Mouse (Mus musculus): ENCODE measurements around the gene Nppa. TPM values are rescaled to one million over a fixed set of nuclear protein-coding genes. Genes with fewer than 3 reads are reported as not detected.
A peak's percentile ranks its signal among the peaks of the same experiment; 100 is the strongest.
"Not testable (repeated sequence)": the region's sequence is repeated elsewhere in the genome, so short reads cannot be mapped to it uniquely, and the experiment has no call there.

Gene Nppa
- total RNA-seq, 2 experiments from 2014 or later = not detected

DNA sequence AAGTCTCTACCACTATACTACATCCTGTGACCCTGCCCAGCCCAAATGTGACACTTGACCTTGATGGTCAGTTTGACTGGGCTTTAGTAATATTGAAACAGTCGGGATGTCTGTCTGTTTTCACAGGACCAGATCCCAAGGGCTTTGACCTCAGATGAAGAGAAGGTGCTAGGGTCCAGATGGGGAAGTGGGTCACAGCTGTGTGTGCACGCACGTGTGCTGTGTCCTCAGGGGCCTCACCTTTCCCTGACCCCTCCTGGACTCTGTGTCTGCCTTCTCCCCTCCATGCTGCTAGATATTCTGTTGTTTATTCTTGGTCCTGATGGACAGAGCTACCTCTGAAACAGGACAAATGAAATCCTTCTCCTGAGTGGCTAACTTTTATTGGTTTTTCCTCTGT is 10.8 kb downstream of the Nppa start:
- DNase-seq (ENCODE audit: low spot score in 2 of 2) = no peak

DNA sequence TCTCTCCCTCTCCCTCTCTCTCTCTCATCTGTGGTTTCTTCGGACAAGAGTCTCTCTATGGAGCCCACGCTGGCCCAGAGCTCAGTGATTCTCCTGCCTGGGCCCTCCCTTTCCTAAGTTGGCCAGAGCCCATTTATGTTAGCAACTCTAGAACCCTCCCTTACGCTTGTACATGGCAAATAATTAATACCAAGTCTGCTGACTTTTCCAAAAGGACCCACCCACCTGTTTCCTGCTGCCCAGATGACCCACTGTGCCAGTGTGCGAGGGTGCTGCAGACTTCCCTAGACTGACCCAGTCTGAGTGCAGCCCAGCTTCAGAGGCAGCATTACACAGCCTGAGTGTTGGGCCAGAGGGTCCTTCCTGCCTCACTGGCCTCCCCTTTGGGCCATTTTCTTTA is 11.7 kb downstream of the Nppa start:
- no peak for DNase-seq (ENCODE audit: low spot score in 2 of 2)

DNA sequence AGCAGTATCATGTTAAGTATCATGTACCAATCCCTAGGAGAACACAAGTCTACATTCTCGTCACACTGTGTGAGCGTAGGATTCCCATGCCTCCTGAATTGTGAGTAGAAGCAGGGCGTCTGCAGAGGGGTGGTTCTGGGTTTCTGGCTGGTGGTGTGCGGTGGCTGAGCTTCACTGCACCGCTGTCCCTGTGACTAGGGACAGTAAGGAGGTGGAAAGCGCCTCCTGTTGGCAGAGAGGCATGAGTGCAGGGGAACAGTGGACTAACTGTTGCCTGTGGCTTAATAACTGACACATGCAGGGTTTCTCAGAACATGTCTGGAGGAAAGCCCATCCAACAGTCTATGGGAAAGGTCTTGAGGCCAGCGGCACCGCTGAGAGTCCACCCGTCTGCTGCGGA is 14.9 kb downstream of the Nppa start:
- DNase-seq (ENCODE audit: low spot score in 2 of 2) = no peak

GRCm38 (mm10) chr4:148016981-148017380 is 16.5 kb downstream of the Nppa start:
- DNase-seq (ENCODE audit: low spot score in 2 of 2) = no peak

- no peak for DNase-seq (ENCODE audit: low spot score in 2 of 2)
Measured at GRCm38 (mm10) chr4:148018410-148018809, 17.9 kb downstream of the Nppa start.

DNA sequence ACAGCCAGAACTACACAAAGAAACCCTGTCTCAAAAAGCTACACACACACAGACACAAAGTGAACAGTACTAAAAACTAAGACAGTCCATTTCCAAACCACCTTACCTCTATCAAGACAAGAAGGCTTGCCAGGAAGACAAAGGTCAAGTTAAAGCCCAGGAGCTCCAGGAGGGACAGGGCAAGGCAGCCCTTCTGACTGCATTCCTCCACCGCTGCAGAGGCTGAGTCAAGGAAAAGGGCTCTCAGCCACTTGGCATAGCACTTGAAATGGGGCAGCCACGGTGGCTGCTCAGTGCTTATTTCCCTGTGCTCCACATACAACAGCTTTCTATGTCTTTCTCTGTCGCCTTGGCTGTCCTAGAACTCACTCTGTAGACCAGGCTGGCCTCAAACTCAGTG is 23.5 kb downstream of the Nppa start:
- no peak for DNase-seq (ENCODE audit: low spot score in 2 of 2)

DNA sequence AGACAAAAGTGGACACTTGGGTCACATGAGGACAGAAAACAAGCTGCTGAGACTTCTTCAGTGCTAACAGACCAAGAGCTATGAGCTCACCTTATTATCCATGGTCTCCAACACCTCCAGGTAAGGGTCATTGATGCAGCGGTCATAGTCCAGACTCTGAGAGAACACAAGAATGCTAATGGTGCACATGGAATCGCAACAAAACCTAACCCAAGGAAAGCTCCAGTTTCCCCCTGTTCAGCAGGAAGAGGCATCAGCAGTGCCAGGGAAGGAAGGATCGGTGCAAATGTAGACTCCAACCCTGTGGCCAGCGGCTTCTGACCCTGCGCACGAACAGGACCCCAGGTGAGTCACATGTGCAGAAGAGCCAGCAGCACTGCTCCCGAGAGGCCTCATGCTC is 28.8 kb downstream of the Nppa start:
- DNase-seq (ENCODE audit: low spot score in 2 of 2) = no peak

DNA sequence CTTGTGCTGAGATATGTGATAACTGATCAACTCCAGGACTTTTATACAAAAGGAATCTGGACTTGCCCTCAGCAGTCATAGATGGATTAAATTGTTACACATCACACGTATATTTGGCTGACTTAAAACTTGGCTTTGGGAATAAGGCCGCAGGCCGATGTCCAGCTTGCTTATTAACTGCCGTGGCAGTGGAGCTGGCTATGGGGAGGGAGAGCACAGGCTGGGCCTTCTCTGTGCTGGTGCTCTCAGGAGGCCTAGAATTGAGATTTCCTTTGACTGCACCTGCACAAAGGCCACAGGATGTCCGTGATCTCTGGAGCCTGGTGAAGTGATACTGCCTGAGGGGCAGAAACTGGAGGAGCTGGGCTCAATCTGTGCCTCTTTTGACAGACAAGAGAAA is 30.0 kb downstream of the Nppa start:
- DNase-seq (ENCODE audit: low spot score in 2 of 2) = no peak

DNA sequence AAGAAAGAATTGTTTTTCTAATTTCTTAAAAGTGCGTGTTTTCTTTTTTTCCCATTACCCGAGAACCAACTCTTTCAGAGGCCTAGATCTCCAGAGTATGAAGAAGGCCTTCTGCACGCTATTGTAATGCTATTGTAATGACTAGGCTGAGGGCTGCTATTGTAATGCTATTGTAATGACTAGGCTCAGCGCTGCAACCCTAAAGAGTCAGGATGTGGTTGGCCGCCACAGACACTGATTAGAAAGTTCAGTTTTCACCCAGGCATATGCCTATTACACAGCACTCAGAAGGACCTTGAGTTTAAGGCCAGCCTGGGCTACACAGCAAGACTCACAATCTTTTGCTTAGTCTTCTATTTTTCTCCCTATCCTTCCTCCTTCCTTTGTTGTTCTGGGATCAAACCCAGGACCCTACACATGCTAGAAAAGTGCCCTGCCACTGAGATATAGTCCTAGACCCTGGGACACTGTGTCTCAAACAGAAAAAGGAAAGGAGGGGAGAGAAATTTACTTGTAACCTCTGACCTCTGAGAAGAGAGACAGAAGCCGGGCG is 33.4 kb downstream of the Nppa start:
- DNase-seq (ENCODE audit: low spot score in 2 of 2) = no peak

DNA sequence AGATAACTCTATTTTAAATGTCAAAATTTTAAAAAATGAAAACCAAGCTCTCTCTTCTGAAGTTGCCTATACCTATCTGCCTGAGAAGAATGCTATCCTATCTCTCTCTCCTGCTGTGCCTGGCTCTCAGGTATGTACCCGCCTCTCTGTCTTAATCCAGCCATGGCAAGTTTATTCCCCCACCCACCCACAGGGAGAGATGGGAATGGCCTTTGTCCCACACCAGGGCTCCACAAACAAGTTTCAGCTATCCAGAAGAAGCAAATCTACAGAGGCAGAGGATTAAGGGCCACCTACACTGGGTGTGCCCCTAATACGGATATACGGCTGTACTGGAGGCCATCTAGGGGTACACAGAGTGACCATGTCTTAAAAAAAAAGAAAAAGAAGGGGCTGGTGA is 34.9 kb downstream of the Nppa start:
- no peak for DNase-seq (ENCODE audit: low spot score in 2 of 2)

- no peak for DNase-seq (ENCODE audit: low spot score in 2 of 2)
Measured at GRCm38 (mm10) chr4:148038079-148038599, 37.6 kb downstream of the Nppa start.

- peak; percentile 100 for DNase-seq (ENCODE audit: low spot score in 2 of 2)
Measured at GRCm38 (mm10) chr4:148038600-148039253, 38.2 kb downstream of the Nppa start, which contains the start of the genes Clcn6 and Mthfr. TSS of gene Clcn6 (minus strand) at chr4:148038821. TSS of gene Mthfr (plus strand) at chr4:148039077.

DNA sequence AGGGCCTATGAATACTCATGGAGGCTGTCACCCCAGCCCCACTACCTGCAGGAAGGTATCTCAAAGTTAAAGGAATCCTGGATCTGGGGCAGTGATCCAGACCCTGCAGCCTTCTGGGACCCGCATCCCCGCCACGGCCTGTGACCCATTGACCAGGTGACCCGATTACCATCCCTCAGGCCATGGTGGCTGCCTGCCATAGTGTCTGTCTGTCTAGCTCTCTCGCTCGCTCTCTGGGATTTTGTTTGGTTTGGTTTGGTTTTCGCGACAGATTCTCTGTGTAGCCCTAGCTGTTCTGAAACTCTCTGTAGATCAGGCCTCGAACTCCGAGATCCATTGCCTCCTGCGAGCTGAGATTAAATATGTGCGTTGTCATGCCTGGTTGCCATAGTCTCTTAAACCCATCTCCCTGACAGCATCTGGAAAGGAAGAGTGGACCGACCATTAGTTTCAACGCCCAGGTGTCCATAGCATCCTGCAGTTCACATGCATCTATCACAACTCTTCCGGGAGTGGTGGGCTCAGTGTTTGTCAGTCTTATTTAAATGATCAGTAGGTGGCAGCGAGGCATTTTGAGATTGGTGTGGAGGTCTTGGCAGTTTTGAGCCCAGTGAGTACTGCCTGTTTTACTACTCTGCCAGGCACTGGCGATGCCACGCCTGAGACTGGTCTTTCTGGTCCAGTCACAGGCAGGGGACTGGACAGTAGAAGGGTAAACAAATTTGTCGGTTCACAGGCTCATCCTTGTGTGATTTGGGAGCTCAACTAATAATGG is 38.9 kb downstream of the Nppa start:
- DNase-seq (ENCODE audit: low spot score in 2 of 2) = no peak

- no peak for DNase-seq (ENCODE audit: low spot score in 2 of 2)
Measured at GRCm38 (mm10) chr4:148040029-148040830, 39.7 kb downstream of the Nppa start.

DNA sequence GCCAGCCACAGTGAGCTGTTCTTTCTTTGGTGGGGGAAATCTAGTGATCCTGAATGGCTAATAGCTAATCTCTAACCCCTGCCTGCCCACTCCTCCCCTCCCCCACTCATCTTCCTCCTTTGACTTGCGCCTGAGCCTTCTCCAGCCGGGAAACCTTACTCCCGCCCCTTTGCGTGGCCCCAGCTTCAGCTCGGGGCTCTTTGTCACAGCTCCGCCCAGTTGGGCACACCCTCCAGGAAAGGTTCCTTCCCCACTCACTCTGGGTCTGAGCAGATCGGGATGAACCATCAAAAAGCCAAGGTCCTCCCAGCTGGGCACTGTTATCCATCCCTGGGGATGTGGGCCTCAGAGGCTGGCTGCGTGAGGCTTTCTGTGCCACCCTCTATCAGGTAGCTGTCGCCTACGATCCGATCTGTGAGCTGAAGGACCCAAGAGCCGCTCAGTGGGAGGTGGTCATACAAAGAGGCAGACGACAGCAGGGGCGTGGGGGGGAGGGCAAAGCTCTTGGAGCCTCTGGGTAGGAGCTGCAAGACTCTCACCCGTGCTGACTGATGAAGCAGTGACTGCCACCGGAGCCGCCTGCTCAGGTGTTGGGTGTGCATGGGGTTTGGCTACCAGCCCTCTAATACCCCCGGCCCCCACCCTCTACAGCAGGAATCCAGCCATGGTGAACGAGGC is 40.5 kb downstream of the Nppa start:
- peak in 1 of 2 experiments; percentile 66 for DNase-seq (ENCODE audit: low spot score in 2 of 2)

GRCm38 (mm10) chr4:148041611-148042191 is 41.2 kb downstream of the Nppa start:
- DNase-seq (ENCODE audit: low spot score in 2 of 2) = no peak

- not testable (repeated sequence) for DNase-seq (ENCODE audit: low spot score in 2 of 2)
Measured at GRCm38 (mm10) chr4:148043327-148043726, 42.8 kb downstream of the Nppa start.

DNA sequence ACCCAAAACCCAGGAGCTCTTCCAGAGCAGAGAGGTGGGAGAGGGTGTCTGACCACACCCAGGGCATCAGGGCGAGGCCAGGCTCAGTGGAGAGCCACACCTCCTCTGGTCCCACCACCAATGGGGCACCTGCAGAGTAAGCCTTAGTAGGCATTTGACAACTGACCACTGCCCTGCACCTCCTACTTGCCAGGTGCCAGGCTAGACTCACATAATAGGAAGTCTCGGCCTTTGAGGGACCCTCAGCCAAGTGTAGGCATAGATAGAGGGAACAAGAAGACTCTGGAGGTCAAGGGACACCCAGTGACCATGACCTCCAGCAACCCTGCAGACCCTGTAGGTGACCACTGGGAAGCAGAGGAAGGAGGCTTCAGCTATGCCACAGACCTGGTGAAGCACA is 43.6 kb downstream of the Nppa start:
- DNase-seq (ENCODE audit: low spot score in 2 of 2) = no peak

- DNase-seq (ENCODE audit: low spot score in 2 of 2) = no peak
Measured at GRCm38 (mm10) chr4:148046450-148047031, 46.0 kb downstream of the Nppa start.

DNA sequence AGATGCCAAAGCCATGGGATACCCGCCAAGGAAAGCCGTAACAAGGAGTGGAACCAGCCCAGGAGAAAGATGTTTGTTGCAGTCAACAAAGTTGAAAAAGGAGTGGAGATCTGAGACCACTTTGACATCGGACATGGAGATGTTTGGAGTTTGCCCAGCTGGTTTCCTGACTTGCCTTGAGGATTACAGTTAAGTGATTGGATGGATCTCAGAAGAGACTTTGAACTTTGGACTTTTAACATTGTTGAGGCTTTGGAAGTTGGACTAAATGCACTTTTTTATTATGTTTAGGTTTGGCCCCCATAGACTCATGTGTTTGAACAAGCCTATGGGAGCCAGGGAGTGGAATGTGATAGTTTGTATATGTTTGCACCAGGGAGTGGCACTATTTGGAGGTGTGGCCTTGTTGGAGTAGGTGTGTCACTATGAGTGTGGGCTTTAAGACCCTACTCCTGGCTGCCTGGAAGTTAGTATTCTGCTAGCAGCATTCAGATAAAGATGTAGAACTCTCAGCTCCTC is 49.9 kb downstream of the Nppa start:
- DNase-seq (ENCODE audit: low spot score in 2 of 2) = not testable (repeated sequence)
